Mouse (Mus musculus) megakaryocyte, embryonic 14.5 days (primary cell): Measurements from ENCODE around the gene Ndufs2.

Source experiments
- FLI1 ChIP-seq: IDR thresholded peaks from 2 replicates; pipeline ENCODE4 v1.6.1; 2012; ENCODE audit warnings: low read length, inconsistent platforms, mixed read lengths
- GATA1 ChIP-seq: IDR thresholded peaks from 3 replicates; pipeline ENCODE4 v1.6.1; 2012; ENCODE audit warnings: mixed read lengths, low read length, inconsistent platforms, borderline replicate concordance

- no peak for TF ChIP-seq GATA1
- no peak for TF ChIP-seq FLI1
Measured at GRCm38 (mm10) chr1:171227879-171228278, 23.3 kb downstream of the Ndufs2 start.
